Mouse (Mus musculus) gonadal fat pad, adult 2 months (tissue): Measurements from ENCODE around the gene Olfr1199. TPM values are rescaled to one million over a fixed set of nuclear protein-coding genes. Genes with fewer than 3 reads are reported as not detected.

ENCODE experiments used
- DNase-seq: peaks from one replicate; pipeline ENCODE4 v3.0.0-alpha.2; 2012; ENCODE audit warnings: low read depth
- polyA plus RNA-seq: library from polyadenylated mRNA; depleted of rRNA; stranded (reverse); fragments of >200 nt; gene quantifications from 2 replicates; pipeline ENCODE4 v1.2.3, GENCODE M21; 2012; rRNA removed

Gene Olfr1199
- not detected in 2 replicates for polyA plus RNA-seq

DNA sequence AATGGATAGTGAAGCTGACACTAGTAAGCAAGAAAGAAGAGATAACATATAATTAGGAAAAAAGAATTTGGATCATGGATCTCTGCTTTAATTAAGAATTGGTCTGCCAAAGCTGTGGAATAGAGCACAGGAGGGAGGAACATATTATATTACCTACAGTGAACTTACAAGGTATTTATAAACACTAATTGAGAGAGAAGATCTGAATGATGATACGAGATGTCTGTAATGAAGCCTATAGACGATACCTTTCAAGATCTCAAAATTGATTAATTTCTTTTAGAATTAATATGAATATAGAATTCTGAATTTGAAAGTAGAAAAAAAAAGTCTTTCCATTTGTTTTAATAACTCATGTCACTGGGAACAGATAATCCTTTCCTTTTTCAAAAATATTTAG is at the start of gene Olfr1199:
Gene Olfr1199, minus strand, starts transcription at position 101 of the 400 bp plus-strand sequence.
- no peak for DNase-seq

- DNase-seq: no peak
Observed at GRCm38 (mm10) chr2:88792736-88793135, 32.5 kb upstream of the Olfr1199 start, which contains the start of gene Olfr1201. Gene Olfr1201 (plus strand): TSS chr2:88793036.

DNA sequence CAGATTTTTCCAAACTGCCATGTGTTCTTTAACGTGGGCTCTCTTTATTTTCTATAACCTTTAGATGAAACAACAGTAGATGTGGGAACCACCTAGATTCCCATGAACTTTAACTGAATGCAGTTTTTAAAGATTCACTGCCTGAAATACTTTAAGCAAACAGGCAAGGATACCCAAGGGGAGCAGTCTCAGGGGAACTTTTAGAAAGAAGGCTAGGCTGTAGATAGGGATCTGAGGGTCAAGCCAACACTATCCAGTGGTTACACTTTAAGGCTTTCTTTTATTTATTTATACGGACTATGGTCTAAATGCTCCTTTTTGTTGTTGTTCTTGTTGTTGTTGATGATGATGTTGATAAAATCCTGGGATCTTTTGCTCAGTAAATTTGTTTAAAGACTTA is 10.1 kb upstream of the Olfr1199 start, which contains the start of gene Olfr1200:
Gene Olfr1200, minus strand, starts transcription at position 101 of the 400 bp plus-strand sequence.
- no peak for DNase-seq

- DNase-seq: no peak
Observed at GRCm38 (mm10) chr2:88751270-88751669, 9.0 kb downstream of the Olfr1199 start, which contains the start of gene Olfr1198. Gene Olfr1198 (minus strand): TSS chr2:88751370.

DNA sequence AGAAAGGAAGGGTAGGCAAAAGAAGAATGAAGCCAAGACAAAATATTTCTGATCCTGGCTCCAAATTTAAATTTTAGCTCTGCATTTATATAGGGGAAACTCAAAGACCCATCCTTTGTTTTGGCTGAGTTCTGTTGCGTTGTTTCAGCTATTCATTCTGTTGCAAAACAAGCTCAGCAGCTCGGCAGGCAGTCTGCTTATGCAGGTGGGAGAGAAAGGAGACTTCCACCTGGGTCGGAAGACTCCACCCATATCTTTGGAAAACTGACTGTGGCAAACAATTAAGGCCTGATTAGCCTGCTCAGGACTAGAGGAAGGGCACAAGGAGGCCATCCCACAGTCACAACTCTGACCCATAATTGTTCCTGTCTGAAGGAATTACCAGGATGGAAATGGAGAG is 16.9 kb downstream of the Olfr1199 start:
- DNase-seq: no peak

DNA sequence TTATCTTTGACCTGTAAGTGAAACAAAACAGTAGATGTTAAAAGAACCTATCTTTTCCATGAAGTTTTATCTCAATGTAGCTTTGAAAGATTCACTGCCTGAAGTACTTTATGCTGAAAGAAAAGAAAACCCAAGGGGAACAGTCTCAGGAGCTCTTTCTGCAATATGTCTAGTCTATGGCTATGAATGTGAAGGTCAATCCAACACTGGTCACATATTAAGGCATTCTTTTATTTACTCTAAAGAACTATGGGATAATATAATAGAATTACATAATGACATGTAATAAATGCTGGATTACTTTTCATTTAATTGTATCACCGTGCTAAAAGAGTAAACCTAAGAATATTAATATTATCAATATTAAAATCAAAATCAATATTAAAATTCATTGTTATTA is 28.0 kb downstream of the Olfr1199 start, which contains the start of gene Olfr1197:
Gene Olfr1197, minus strand, starts transcription at position 101 of the 400 bp plus-strand sequence.
- no peak for DNase-seq

DNA sequence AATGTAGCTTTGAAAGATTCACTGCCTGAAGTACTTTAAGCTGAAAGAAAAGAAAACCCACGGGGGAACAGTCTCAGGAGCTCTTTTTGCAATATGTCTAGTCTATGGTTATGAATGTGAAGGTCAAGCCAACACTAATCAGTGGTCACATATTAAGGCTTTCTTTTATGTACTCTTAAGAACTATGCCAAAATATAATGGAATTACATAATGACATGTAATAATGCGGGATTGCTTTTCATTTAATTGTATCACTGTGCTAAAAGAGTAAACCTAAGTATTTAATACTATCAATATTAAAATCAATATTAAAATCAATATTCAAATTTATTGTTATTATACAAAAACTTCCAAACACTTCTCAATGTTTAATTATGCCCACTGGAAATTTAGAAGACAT is 55.8 kb downstream of the Olfr1199 start, which contains the start of gene Olfr1196:
Gene Olfr1196, minus strand, starts transcription at position 101 of the 400 bp plus-strand sequence.
- DNase-seq: no peak

Other genes starting within 250 kb of the Olfr1199 start
- not detected in 2 replicates for gene Olfr1186, start 241.9 kb downstream of the Olfr1199 start, polyA plus RNA-seq
- gene Olfr1188, start 203.5 kb downstream of the Olfr1199 start, polyA plus RNA-seq: not detected in 2 replicates
- gene Olfr1189, start 174.0 kb downstream of the Olfr1199 start, polyA plus RNA-seq: not detected in 2 replicates
- gene Olfr1191-ps1, start 119.9 kb downstream of the Olfr1199 start, polyA plus RNA-seq: not detected in 2 replicates
- not detected in 2 replicates for gene Olfr1192-ps1, start 112.0 kb downstream of the Olfr1199 start, polyA plus RNA-seq
- gene Olfr1193, start 84.8 kb downstream of the Olfr1199 start, polyA plus RNA-seq: not detected in 2 replicates
- not detected in 2 replicates for gene Olfr1195, start 71.3 kb downstream of the Olfr1199 start, polyA plus RNA-seq
- gene Olfr1196, start 55.9 kb downstream of the Olfr1199 start, polyA plus RNA-seq: not detected in 2 replicates
- not detected in 2 replicates for gene Olfr1197, start 28.1 kb downstream of the Olfr1199 start, polyA plus RNA-seq
- not detected in 2 replicates for gene Olfr1198, start 9.1 kb downstream of the Olfr1199 start, polyA plus RNA-seq
- not detected in 2 replicates for gene Olfr1200, start 10.0 kb upstream of the Olfr1199 start, polyA plus RNA-seq
- not detected in 2 replicates for gene Olfr1201, start 32.6 kb upstream of the Olfr1199 start, polyA plus RNA-seq
- not detected in 2 replicates for gene Olfr1202, start 54.0 kb upstream of the Olfr1199 start, polyA plus RNA-seq
- gene Olfr1205, start 69.3 kb upstream of the Olfr1199 start, polyA plus RNA-seq: not detected in 2 replicates
- gene Olfr1204, start 88.8 kb upstream of the Olfr1199 start, polyA plus RNA-seq: not detected in 2 replicates
- gene Olfr1206, start 102.8 kb upstream of the Olfr1199 start, polyA plus RNA-seq: not detected in 2 replicates
- not detected in 2 replicates for gene Olfr1208, start 141.8 kb upstream of the Olfr1199 start, polyA plus RNA-seq
- not detected in 2 replicates for gene Olfr1209, start 154.7 kb upstream of the Olfr1199 start, polyA plus RNA-seq
- gene Olfr1211, start 177.6 kb upstream of the Olfr1199 start, polyA plus RNA-seq: not detected in 2 replicates
- gene Olfr1212, start 193.5 kb upstream of the Olfr1199 start, polyA plus RNA-seq: not detected in 2 replicates
- not detected in 2 replicates for gene Gm13762, start 219.8 kb upstream of the Olfr1199 start, polyA plus RNA-seq
- not detected in 2 replicates for gene Olfr1214, start 232.2 kb upstream of the Olfr1199 start, polyA plus RNA-seq
- gene Olfr1215, start 246.5 kb upstream of the Olfr1199 start, polyA plus RNA-seq: not detected in 2 replicates